Mouse (Mus musculus) megakaryocyte-erythroid progenitor cell, adult 5-6 weeks (primary cell): Measurements from ENCODE around the gene Gm21708. TPM values are rescaled to one million over a fixed set of nuclear protein-coding genes. Genes with fewer than 3 reads are reported as not detected.
"Not testable (repeated sequence)": the region's sequence is repeated elsewhere in the genome, so short reads cannot be mapped to it uniquely, and the experiment has no call there.

Experiments
- ATAC-seq: replicated peaks from 2 replicates; pipeline ENCODE4 v1.8.0; 2016; ENCODE audit warnings: mild to moderate bottlenecking, inconsistent platforms; ENCODE audit not compliant: severe bottlenecking, poor library complexity, low FRiP score, low TSS enrichment
- total RNA-seq, 2 experiments: library from RNA; stranded (forward) in 1 of 2; stranded (reverse) in 1 of 2; fragments of 200-1000, 215-1000 nt in 1 of 2; fragments of >200 nt in 1 of 2; fragmentation: Nextera tagmentation in 1 of 2; gene quantifications; 2 replicates each; pipeline ENCODE4 v1.2.3; 2014 to 2017

Gm21708 gene
- total RNA-seq (2014; fragmentation: Nextera tagmentation): not detected in 2 replicates
- total RNA-seq (2017): not detected in 2 replicates

DNA sequence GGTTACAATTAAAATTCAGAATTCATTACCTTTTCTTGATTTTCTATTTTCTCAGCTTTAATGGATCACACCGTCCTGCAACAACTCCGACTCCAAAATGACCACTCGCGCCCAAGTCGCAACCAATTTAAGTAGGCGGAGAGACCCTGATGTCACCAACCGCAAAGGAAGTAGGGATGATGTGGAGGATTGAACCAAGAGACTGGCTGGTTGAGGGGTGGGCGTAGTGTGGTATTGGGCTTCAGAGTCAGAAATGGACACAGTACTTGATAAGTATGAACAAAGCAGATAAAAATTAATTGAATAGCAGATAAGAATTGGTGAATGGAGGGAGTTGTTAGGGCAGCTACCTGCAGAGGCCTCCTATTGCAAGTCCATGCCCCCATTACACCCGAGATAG lies at the start of gene Gm21708, which contains the start of gene Gm21704:
TSS of gene Gm21708 (minus strand) at position 101 of the 400 bp plus-strand sequence.
TSS of gene Gm21704 (minus strand) at position 101 of the 400 bp plus-strand sequence.
- not testable (repeated sequence) for ATAC-seq

Other genes starting within 250 kb of the Gm21708 start
- gene Gm21677, start 103.7 kb downstream of the Gm21708 start, total RNA-seq (2014; fragmentation: Nextera tagmentation): not detected in 2 replicates
- gene Gm21677, start 103.7 kb downstream of the Gm21708 start, total RNA-seq (2017): not detected in 2 replicates
- not detected in 2 replicates for gene Gm21693, start 64.8 kb downstream of the Gm21708 start, total RNA-seq (2014; fragmentation: Nextera tagmentation)
- not detected in 2 replicates for gene Gm21693, start 64.8 kb downstream of the Gm21708 start, total RNA-seq (2017)
- gene Gm21704, start within 50 bp of the Gm21708 start, total RNA-seq (2014; fragmentation: Nextera tagmentation): not detected in 2 replicates
- gene Gm21704, start within 50 bp of the Gm21708 start, total RNA-seq (2017): not detected in 2 replicates